Mouse (Mus musculus): ENCODE data around the gene Eif2s2. TPM values are rescaled to one million over a fixed set of nuclear protein-coding genes. Genes with fewer than 3 reads are reported as not detected.

The Eif2s2 gene
- total RNA-seq, 2 experiments from 2014 or later, result 75.2 to 75.8 TPM

Other genes starting within 250 kb of the Eif2s2 start
- 100 to 1,000 TPM; 203 to 210 TPM for gene Chmp4b, start 241.2 kb downstream of the Eif2s2 start, total RNA-seq (2021)
- gene Gm14214, start 122.9 kb downstream of the Eif2s2 start, total RNA-seq (2021), result not detected
- 100 to 1,000 TPM in 1 of 2 experiments, 10 to 100 TPM in 1; 93.6 to 104 TPM for gene Raly, start 101.8 kb downstream of the Eif2s2 start, total RNA-seq (2021)
- gene a, start 101.5 kb downstream of the Eif2s2 start, total RNA-seq (2021), result under 1 TPM in 1 of 2 experiments, not detected in 1; 0.77 TPM
- under 1 TPM; 0.11 to 0.16 TPM for gene Gm14226, start 125.3 kb upstream of the Eif2s2 start, total RNA-seq (2021)
- 10 to 100 TPM; 14.0 to 14.8 TPM for gene Ahcy, start 181.6 kb upstream of the Eif2s2 start, total RNA-seq (2021)
- 10 to 100 TPM; 35.2 to 35.3 TPM for gene Itch, start 240.6 kb upstream of the Eif2s2 start, total RNA-seq (2021)

Data from left cerebral cortex, postnatal 10 days (tissue).